9 mouse cellular contexts compared by ENCODE assay signal in genomic region chr12:37183689-37184088, GRCm38 (mm10). TPM values are rescaled to one million over a fixed set of nuclear protein-coding genes. Genes with fewer than 3 reads are reported as not detected.
DNase-seq lines count a peak whose midpoint lies in the region; ATAC-seq and TF ChIP-seq lines count a peak whose summit lies in the region.
"Had no signal": no experiment of that assay in that cellular context is flagged by ENCODE, and none has a peak within 500 bp of the region (broad histone marks: within the 10 kb centered on the region; RNA-seq: fewer than 3 reads in every experiment).

No protein-coding gene starts in this region.

- no peak overlapping the region for H3K9ac ChIP-seq in embryonic facial prominence, embryonic 11.5 days (replicated peaks; ENCODE audit: low read length)

- H3K36me3 ChIP-seq in embryonic facial prominence, embryonic 11.5 days (replicated peaks; ENCODE audit: control insufficient read depth, insufficient read depth, low read depth, low read length), result no peaks in the 10 kb centered on the region

- H3K4me2 ChIP-seq in embryonic facial prominence, embryonic 11.5 days (ENCODE audit: low read depth, low read length), result no peak overlapping the region

- H3K27me3 ChIP-seq in embryonic facial prominence, embryonic 11.5 days (ENCODE audit: control insufficient read depth, insufficient read depth, low read length), result no peaks in the 10 kb centered on the region

- H3K9me3 ChIP-seq in embryonic facial prominence, embryonic 11.5 days (replicated peaks; ENCODE audit: control insufficient read depth, low read length), result no peaks in the 10 kb centered on the region

- ATAC-seq in embryonic facial prominence, embryonic 11.5 days (replicated peaks; ENCODE audit: insufficient number of reproducible peaks, low FRiP score, low TSS enrichment, low read depth), result no peak
- ATAC-seq in inflammation-experienced regulatory T-cells, adult 6 months, result no peak
- no peak for ATAC-seq in CD4-positive, CD25-positive, alpha-beta regulatory T cell, adult 4 months

- no peaks in the 10 kb centered on the region for H3K4me1 ChIP-seq in embryonic facial prominence, embryonic 11.5 days (ENCODE audit: control insufficient read depth, insufficient read depth, low read length)

- DNase-seq in left cerebral cortex, adult 2 months (ENCODE audit: extremely low spot score in 1 of 2, low spot score in 2 of 2), result no peak
- DNase-seq in left cerebral cortex, adult 18-20 months (ENCODE audit: low spot score in 2 of 2), result no peak
- DNase-seq in R1 (ENCODE audit: low read depth, low spot score), result peak; percentile 28
- DNase-seq in embryonic facial prominence, embryonic 11.5 days (ENCODE audit: low spot score), result peak; percentile 43
- peak; percentile 37 for DNase-seq in lung, postnatal 10 days
- DNase-seq in testis, postnatal 14 days (ENCODE audit: low spot score), result no peak

- TF ChIP-seq CTCF in left cerebral cortex, adult 2 months (IDR thresholded peaks at IDR 0.05), result peak; percentile 21

- H3K4me3 ChIP-seq in left cerebral cortex, adult 2 months, result no peak overlapping the region
- no peak overlapping the region for H3K4me3 ChIP-seq in embryonic facial prominence, embryonic 11.5 days (ENCODE audit: low read depth, low read length)

- no peak overlapping the region for H3K27ac ChIP-seq in left cerebral cortex, adult 2 months
- no peak overlapping the region for H3K27ac ChIP-seq in embryonic facial prominence, embryonic 11.5 days (replicated peaks; ENCODE audit: low read depth, low read length)

- intact Hi-C loops in left cerebral cortex, adult 2 months (cut with DNase I), result loop anchor here (1.0 kb wide), 1 partner anchor 470 kb away; no protein-coding TSS in a partner anchor

RNA-seq across cellular contexts. Expression of gene Agmo, which starts 57.8 kb away (rescaled TPM):
- total RNA-seq in left cerebral cortex, adult 2 months (2021), result 1 to 10 TPM; 4.2 to 4.5 TPM
- total RNA-seq in left cerebral cortex, adult 18-20 months (2021), result 1 to 10 TPM; 4.5 to 5.5 TPM
- polyA plus RNA-seq in embryonic facial prominence, embryonic 11.5 days (2014; fragmentation: Nextera tagmentation; extraction: Ambion mirVana), result 0.25 and 0.67 TPM in 2 replicates
- under 1 TPM in 2 of 3 experiments, not detected in 1; 0.67 to 0.84 TPM for polyA plus RNA-seq in inflammation-experienced regulatory T-cells, adult 6 months (2017; shearing (Covaris generic))
- 1 to 10 TPM in 1 of 2 experiments, under 1 TPM in 1; 0.62 to 1.4 TPM for polyA plus RNA-seq in CD4-positive, CD25-positive, alpha-beta regulatory T cell, adult 4 months (2017; shearing (Covaris generic))
- total RNA-seq: neutrophil, adult 5-6 weeks had no signal

Comparison
In these comparisons a context has a peak if more than half of its experiments do, and no peak if none do; other contexts are left out.
1. DNase-seq: peak in R1 (single experiment), embryonic facial prominence, embryonic 11.5 days (single experiment) and lung, postnatal 10 days (single experiment); none in left cerebral cortex, adult 2 months (0 of 2), left cerebral cortex, adult 18-20 months (0 of 2) and testis, postnatal 14 days (single experiment).